Mouse (Mus musculus) CH12.LX (cell line): ENCODE results near the gene Car14. TPM values are rescaled to one million over a fixed set of nuclear protein-coding genes. Genes with fewer than 3 reads are reported as not detected.

Experiments
- DNase-seq: peaks from one replicate; pipeline ENCODE4 v3.0.0-alpha.2; 2013; ENCODE audit errors: extremely low read depth
- H3K27ac ChIP-seq: 2 replicates; pipeline ENCODE4 v1.5.1; 2012; ENCODE audit warnings: low read depth, mild to moderate bottlenecking, control low read depth, moderate library complexity; ENCODE audit not compliant: insufficient read depth
- H3K27me3 ChIP-seq: replicated peaks from 2 replicates; pipeline ENCODE3; 2012; ENCODE audit warnings: inconsistent platforms
- H3K36me3 ChIP-seq, 2 experiments: replicated peaks in 1 of 2; 2 replicates each; pipeline versions ENCODE3 to v1.6.1; 2012; ENCODE audit warnings: inconsistent platforms in 1 of 2, low read length in 1 of 2, mild to moderate bottlenecking in 1 of 2, mixed read lengths in 1 of 2, moderate library complexity in 1 of 2; ENCODE audit not compliant: control insufficient read depth in 1 of 2, insufficient read depth in 1 of 2
- H3K4me1 ChIP-seq, 2 experiments: 2 replicates each; pipeline ENCODE4 v1.6.1; 2012; ENCODE audit warnings: inconsistent platforms in 1 of 2, moderate library complexity in 1 of 2; ENCODE audit not compliant: insufficient read depth in 2 of 2, control insufficient read depth in 1 of 2
- H3K4me2 ChIP-seq: 2 replicates; pipeline ENCODE4 v1.6.1; 2012; ENCODE audit warnings: low read depth, mild to moderate bottlenecking, control low read depth; ENCODE audit not compliant: poor library complexity, insufficient read depth, severe bottlenecking
- H3K4me3 ChIP-seq, 3 experiments: fragments of 150-350 bp in 1 of 3; sonication (generic) in 1 of 3; replicated peaks in 1 of 3; 2 replicates each; pipeline versions ENCODE3 to v1.5.1; 2011 to 2012; ENCODE audit warnings: low read depth in 2 of 3, low read length in 2 of 3, mild to moderate bottlenecking in 2 of 3, moderate library complexity in 2 of 3, control low read depth in 1 of 3, improper control_type of control experiment in 1 of 3, inconsistent platforms in 1 of 3, mixed read lengths in 1 of 3; ENCODE audit not compliant: poor library complexity in 1 of 3
- H3K79me2 ChIP-seq: replicated peaks from 2 replicates; pipeline ENCODE4 v1.6.1; 2012; ENCODE audit warnings: mild to moderate bottlenecking, moderate library complexity; ENCODE audit not compliant: control insufficient read depth, poor library complexity, insufficient read depth, severe bottlenecking; ENCODE audit errors: extremely low read depth
- H3K9ac ChIP-seq: 2 replicates; pipeline ENCODE4 v1.6.1; 2012; ENCODE audit warnings: low read depth, mild to moderate bottlenecking, control low read depth, moderate library complexity; ENCODE audit not compliant: insufficient read depth
- H3K9me3 ChIP-seq: replicated peaks from 2 replicates; pipeline ENCODE3; 2012; ENCODE audit warnings: low read length, inconsistent platforms, mixed read lengths
- BHLHE40 ChIP-seq: IDR thresholded peaks from 2 replicates; pipeline ENCODE4 v1.6.1; 2011; ENCODE audit warnings: mild to moderate bottlenecking, low read depth, low read length, improper control_type of control experiment
- CHD1 ChIP-seq: IDR thresholded peaks from 2 replicates; pipeline ENCODE4 v1.6.1; 2012; ENCODE audit warnings: low read depth, low read length, improper control_type of control experiment, inconsistent platforms
- CTCF ChIP-seq, 2 experiments: IDR thresholded peaks in 1 of 2; conservative IDR thresholded peaks in 1 of 2; 2 replicates each; pipeline ENCODE4 v1.5.1; 2011 to 2012; ENCODE audit warnings: low read depth in 2 of 2, low read length in 2 of 2, improper control_type of control experiment in 1 of 2, inconsistent platforms in 1 of 2, mild to moderate bottlenecking in 1 of 2, moderate library complexity in 1 of 2
- EP300 ChIP-seq: IDR thresholded peaks from 2 replicates; pipeline ENCODE4 v1.6.1; 2011; ENCODE audit warnings: low read length, improper control_type of control experiment
- HCFC1 ChIP-seq: IDR thresholded peaks from 2 replicates; pipeline ENCODE4 v1.6.1; 2012; ENCODE audit warnings: low read depth, mild to moderate bottlenecking, inconsistent platforms, low read length, improper control_type of control experiment
- KAT2A ChIP-seq: IDR thresholded peaks from 2 replicates; pipeline ENCODE4 v1.6.1; 2012; ENCODE audit warnings: low read length, improper control_type of control experiment, inconsistent platforms; ENCODE audit not compliant: insufficient replicate concordance
- MAX ChIP-seq: IDR thresholded peaks from 2 replicates; pipeline ENCODE4 v1.6.1; 2011; ENCODE audit warnings: low read length, improper control_type of control experiment
- MXI1 ChIP-seq: IDR thresholded peaks from 2 replicates; pipeline ENCODE4 v1.6.1; 2011; ENCODE audit warnings: mild to moderate bottlenecking, low read depth, low read length, improper control_type of control experiment
- NELFE ChIP-seq: IDR thresholded peaks from 2 replicates; pipeline ENCODE4 v1.6.1; 2011; ENCODE audit warnings: low read depth, low read length, improper control_type of control experiment
- POLR2A ChIP-seq: IDR thresholded peaks from 2 replicates; pipeline ENCODE4 v1.6.1; 2011; ENCODE audit warnings: low read depth, mild to moderate bottlenecking, improper control_type of control experiment, low read length
- POLR2AphosphoS2 ChIP-seq: IDR thresholded peaks from 2 replicates; pipeline ENCODE4 v1.6.1; 2011; ENCODE audit warnings: low read depth, low read length, improper control_type of control experiment
- RAD21 ChIP-seq: IDR thresholded peaks from 2 replicates; pipeline ENCODE4 v1.6.1; 2011; ENCODE audit warnings: low read depth, mild to moderate bottlenecking, low read length, improper control_type of control experiment, moderate library complexity
- SIN3A ChIP-seq: IDR thresholded peaks from 2 replicates; pipeline ENCODE4 v1.6.1; 2012; ENCODE audit warnings: low read length, improper control_type of control experiment, inconsistent platforms
- TCF12 ChIP-seq: IDR thresholded peaks from 2 replicates; pipeline ENCODE4 v1.6.1; 2014; ENCODE audit warnings: low read depth, mild to moderate bottlenecking, inconsistent platforms, low read length, improper control_type of control experiment
- USF1 ChIP-seq: IDR thresholded peaks from 2 replicates; pipeline ENCODE4 v1.6.1; 2014; ENCODE audit warnings: low read depth, mild to moderate bottlenecking, inconsistent platforms, low read length, improper control_type of control experiment
- USF2 ChIP-seq: conservative IDR thresholded peaks from 2 replicates; pipeline ENCODE4 v1.6.1; 2011; ENCODE audit warnings: low read depth, low read length, improper control_type of control experiment
- ZKSCAN1 ChIP-seq: IDR thresholded peaks from 2 replicates; pipeline ENCODE4 v1.6.1; 2012; ENCODE audit warnings: low read depth, inconsistent platforms, low read length, improper control_type of control experiment, borderline replicate concordance
- ZMIZ1 ChIP-seq: IDR thresholded peaks from 2 replicates; pipeline ENCODE4 v1.6.1; 2012; ENCODE audit warnings: low read depth, mild to moderate bottlenecking, inconsistent platforms, low read length, improper control_type of control experiment
- dilution Hi-C: fragments of 300-500 bp; cut with MboI; formaldehyde crosslinking; loops from 2 replicates; pipeline ENCODE4 v1.14.3; 2020; ENCODE audit warnings: low sequenced_read_pairs; ENCODE audit not compliant: extremely low pct_unique_long_range_greater_than_20kb, extremely low pct_ligation_motif_present
- in situ Hi-C: fragments of 300-500 bp; cut with MboI; formaldehyde crosslinking; loops from 3 replicates; pipeline ENCODE4 v1.14.3; 2019; ENCODE audit warnings: low sequenced_read_pairs, low pct_ligation_motif_present, low pct_unique_long_range_greater_than_20kb, mixed read lengths
- polyA plus RNA-seq: library from polyadenylated mRNA; unstranded; fragments of >175 nt; gene quantifications from 2 replicates; pipeline ENCODE4 v1.2.1, GENCODE M21; 2012; ENCODE audit warnings: low read depth; ENCODE audit not compliant: insufficient read length
- total RNA-seq, 2 experiments: library from RNA; depleted of rRNA; stranded (reverse); fragments of 300-350 nt in 1 of 2; fragments of >200 nt in 1 of 2; gene quantifications; 2 replicates each; pipeline ENCODE4 v1.2.3; 2012 to 2014

Car14 gene
- total and polyA plus RNA-seq, 3 experiments, result 0.13 to 0.36 TPM; not detected in 1

DNA sequence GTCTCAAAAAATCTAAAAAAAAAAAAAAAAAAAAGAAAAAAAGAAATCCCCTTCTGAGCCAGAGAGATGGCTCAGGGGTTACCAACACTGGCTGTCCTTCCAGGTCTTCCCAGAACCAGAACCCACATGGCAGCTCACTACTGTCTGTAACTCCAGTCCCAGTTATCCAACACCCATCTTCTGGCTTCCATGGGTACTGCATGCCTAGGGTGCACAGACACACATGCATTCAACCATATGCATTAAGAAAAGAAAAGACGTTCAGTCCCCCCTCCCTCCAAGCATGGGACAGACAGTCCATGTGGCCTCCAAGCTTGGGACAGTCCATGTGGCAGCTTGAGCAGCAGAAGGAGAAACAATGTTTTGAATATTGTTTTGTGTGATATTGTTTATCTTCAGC lies 27.7 kb upstream of the Car14 start:
- Histone ChIP-seq H3K36me3 (peaks cover 27 to 37% of the 10 kb centered on the region in 2 experiments), H3K27ac (no peak overlapping the region), H3K27me3 (no peaks in the 10 kb centered on the region), H3K9me3 (no peaks in the 10 kb centered on the region), H3K4me2 (0 out of 2 replicates have a peak overlapping the region, but pooled peaks have one; percentile 1), H3K9ac (no peak overlapping the region), H3K4me3 (no peak overlapping the region), H3K79me2 (peaks cover 47% of the 10 kb centered on the region), H3K4me1 (peaks cover 4 to 21% of the 10 kb centered on the region in 2 experiments; a peak in 3 of 4 replicates)
- in situ Hi-C loops (no loop called here), dilution Hi-C loops (no loop called here)
- DNase-seq, result no peak
- no peak for TF ChIP-seq POLR2A
- TF ChIP-seq CTCF (conservative IDR thresholded peaks at IDR 0.05 in 1 of 2, IDR thresholded peaks at IDR 0.05 in 1 of 2; ENCODE audit: low read depth in 2 of 2, low read length in 2 of 2), result peak in 1 of 2 experiments; percentile 24; a peak in 1 of 4 replicates
- no peak for TF ChIP-seq SIN3A

DNA sequence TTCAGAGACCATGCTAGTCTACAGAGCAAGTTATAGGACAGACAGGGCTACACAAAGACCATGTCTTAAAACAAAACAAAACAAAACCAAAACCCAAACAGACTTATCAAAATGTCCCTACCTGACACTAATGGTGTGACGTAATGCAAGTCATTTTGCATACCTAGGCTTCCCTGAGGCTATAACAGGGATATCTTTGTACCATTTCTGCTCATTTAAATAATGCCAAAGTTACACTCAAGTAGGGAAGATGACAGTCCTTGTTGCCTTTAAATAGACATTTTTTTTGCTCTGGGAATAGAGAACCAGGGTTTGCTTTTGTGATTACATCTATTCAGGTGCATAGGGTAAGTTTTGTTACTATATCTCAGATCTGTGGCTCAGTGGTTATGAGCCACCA lies 27.0 kb upstream of the Car14 start:
- Histone ChIP-seq H3K9me3 (no peaks in the 10 kb centered on the region), H3K79me2 (peaks cover 45% of the 10 kb centered on the region), H3K4me3 (peak overlapping the region in 2 of 3 experiments; percentile 2 to 10), H3K9ac (no peak overlapping the region), H3K27me3 (no peaks in the 10 kb centered on the region), H3K27ac (no peak overlapping the region), H3K4me2 (peak overlapping the region; percentile 93), H3K36me3 (peaks cover 22 to 30% of the 10 kb centered on the region in 2 experiments), H3K4me1 (peaks cover 4 to 21% of the 10 kb centered on the region in 2 experiments; a peak in 3 of 4 replicates)
- TF ChIP-seq MXI1 (no peak), CHD1 (no peak), USF2 (no peak), ZMIZ1 (no peak), POLR2AphosphoS2 (no peak), TCF12 (no peak), POLR2A (no peak), BHLHE40 (no peak), USF1 (no peak), MAX (no peak), HCFC1 (no peak), ZKSCAN1 (no peak), KAT2A (no peak), EP300 (no peak), RAD21 (no peak), NELFE (no peak)
- dilution Hi-C loops, result no loop called here
- in situ Hi-C loops, result no loop called here
- no peak for DNase-seq
